Mouse (Mus musculus) lung, adult 2 months (tissue): ENCODE results near the gene Pth.

Experiments
- CTCF ChIP-seq: fragments of 200-500 bp; IDR thresholded peaks from 2 replicates; pipeline ENCODE4 v1.5.1; 2011; ENCODE audit warnings: mild to moderate bottlenecking, low read length, control low read depth; ENCODE audit not compliant: insufficient read depth
- POLR2A ChIP-seq: fragments of 200-500 bp; IDR thresholded peaks from 2 replicates; pipeline ENCODE4 v1.6.1; 2011; ENCODE audit warnings: low read depth, mild to moderate bottlenecking, control low read depth, low read length, borderline replicate concordance; ENCODE audit errors: extremely low read depth

GRCm38 (mm10) chr7:113398083-113398482, 9.7 kb upstream of the Pth start:
- no peak for TF ChIP-seq CTCF
- TF ChIP-seq POLR2A, result no peak
